Mouse (Mus musculus) lung, embryonic 16.5 days (tissue): ENCODE data around the gene Gnb2. TPM values are rescaled to one million over a fixed set of nuclear protein-coding genes. Genes with fewer than 3 reads are reported as not detected.

Source experiments
- ATAC-seq: fragments of 200-750 bp; cut with Nextera tagmentation; 2 replicates; pipeline ENCODE4 v1.8.0; 2017; ENCODE audit warnings: low read depth, mild to moderate bottlenecking, moderate library complexity
- H3K27ac ChIP-seq: fragments of 300-500 bp; sonication (generic); 2 replicates; pipeline ENCODE4 v1.5.1; 2014; ENCODE audit warnings: mild to moderate bottlenecking, control low read depth, low read length
- H3K27me3 ChIP-seq: fragments of 300-500 bp; sonication (generic); 2 replicates; pipeline ENCODE4 v1.6.1; 2014; ENCODE audit warnings: low read depth, low read length, mixed read lengths; ENCODE audit not compliant: control insufficient read depth, insufficient read depth
- H3K36me3 ChIP-seq: fragments of 300-500 bp; sonication (generic); 2 replicates; pipeline ENCODE4 v1.6.1; 2014; ENCODE audit warnings: low read length; ENCODE audit not compliant: control insufficient read depth, insufficient read depth
- H3K4me1 ChIP-seq: fragments of 300-500 bp; sonication (generic); replicated peaks from 2 replicates; pipeline ENCODE4 v1.6.1; 2014; ENCODE audit warnings: low read length, mixed read lengths; ENCODE audit not compliant: control insufficient read depth, insufficient read depth
- H3K4me2 ChIP-seq: fragments of 300-500 bp; sonication (generic); 2 replicates; pipeline ENCODE4 v1.6.1; 2014; ENCODE audit warnings: low read depth, low read length, control low read depth
- H3K4me3 ChIP-seq: fragments of 300-500 bp; sonication (generic); 2 replicates; pipeline ENCODE4 v1.5.1; 2014; ENCODE audit warnings: mild to moderate bottlenecking, low read length, control low read depth
- H3K9ac ChIP-seq: fragments of 300-500 bp; sonication (generic); 2 replicates; pipeline ENCODE4 v1.6.1; 2014; ENCODE audit warnings: low read length, control low read depth
- H3K9me3 ChIP-seq: fragments of 300-500 bp; sonication (generic); 2 replicates; pipeline ENCODE4 v1.6.1; 2016; ENCODE audit warnings: low read length; ENCODE audit not compliant: control insufficient read depth
- WGBS: fragments of 180-500 bp; shearing (Covaris S2); extraction: QIAGEN DNeasy Blood & Tissue Kit; methylation state at CpG from one replicate; pipeline ENCODE4 v1.1.7; 2014; 5-methylcytosine and 5-hydroxymethylcytosine counted together
- polyA plus RNA-seq: library from polyadenylated mRNA; unstranded; fragments of >200 nt; fragmentation: Nextera tagmentation; extraction: Ambion mirVana; gene quantifications from 2 replicates; pipeline ENCODE4 v1.2.1, GENCODE M21; 2015

Gene Gnb2
- polyA plus RNA-seq, 1 experiment from 2014 or later: 379 TPM

DNA sequence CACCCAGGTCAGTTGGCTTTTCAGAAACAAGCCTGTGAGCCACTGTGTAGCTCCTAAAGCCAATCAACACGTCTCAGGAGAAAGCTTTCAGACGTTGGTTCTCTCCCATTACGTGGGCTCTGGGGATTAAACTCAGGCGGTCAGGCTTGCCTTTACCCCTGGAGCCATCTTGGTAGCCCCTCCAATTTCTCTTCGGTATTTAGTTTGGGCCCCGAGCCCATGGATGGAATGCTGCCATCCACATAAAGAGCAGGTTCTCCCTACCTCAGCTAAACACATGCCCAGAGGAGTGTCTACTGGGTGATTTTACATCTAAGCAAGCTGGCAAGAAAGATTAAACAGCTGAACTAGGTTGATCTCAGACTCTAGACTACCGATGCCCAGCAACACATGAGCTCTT is 33.1 kb downstream of the Gnb2 start:
- no peak overlapping the region for H3K9ac ChIP-seq
- H3K4me1 ChIP-seq: peaks cover 11% of the 10 kb centered on the region
- WGBS: 85% methylated on average over 7 of the region's 7 CpGs
- H3K4me2 ChIP-seq: no peak overlapping the region
- H3K9me3 ChIP-seq: no peaks in the 10 kb centered on the region
- no peak for ATAC-seq
- no peaks in the 10 kb centered on the region for H3K27me3 ChIP-seq
- H3K4me3 ChIP-seq: no peak overlapping the region
- H3K36me3 ChIP-seq: no peaks in the 10 kb centered on the region
- H3K27ac ChIP-seq: no peak overlapping the region

DNA sequence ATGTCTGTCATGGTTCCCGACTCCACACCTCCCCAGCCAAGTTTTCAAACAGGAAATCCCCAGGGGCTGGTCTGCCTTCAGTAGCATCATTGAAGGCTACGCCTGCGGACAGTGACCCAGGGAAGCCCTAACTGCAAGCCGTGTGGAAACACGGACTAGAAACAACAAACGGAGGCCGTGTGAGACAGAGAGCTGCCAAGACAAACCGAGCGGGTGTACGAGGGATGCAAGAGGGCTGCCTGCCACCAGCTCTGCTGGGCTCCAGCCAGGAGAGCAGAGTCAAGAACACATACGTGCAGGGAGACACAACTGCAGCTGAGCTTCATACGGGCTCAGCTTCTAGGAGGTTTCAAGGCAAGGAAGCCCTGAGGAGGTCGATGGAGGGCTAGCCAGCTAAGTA is 39.5 kb downstream of the Gnb2 start:
- Histone ChIP-seq H3K4me1 (no peaks in the 10 kb centered on the region), H3K27me3 (no peaks in the 10 kb centered on the region), H3K27ac (no peak overlapping the region), H3K36me3 (no peaks in the 10 kb centered on the region), H3K4me2 (no peak overlapping the region), H3K9me3 (no peaks in the 10 kb centered on the region), H3K9ac (no peak overlapping the region), H3K4me3 (no peak overlapping the region)
- 46% methylated on average over 13 of the region's 13 CpGs for WGBS
- ATAC-seq: peak; percentile 78

DNA sequence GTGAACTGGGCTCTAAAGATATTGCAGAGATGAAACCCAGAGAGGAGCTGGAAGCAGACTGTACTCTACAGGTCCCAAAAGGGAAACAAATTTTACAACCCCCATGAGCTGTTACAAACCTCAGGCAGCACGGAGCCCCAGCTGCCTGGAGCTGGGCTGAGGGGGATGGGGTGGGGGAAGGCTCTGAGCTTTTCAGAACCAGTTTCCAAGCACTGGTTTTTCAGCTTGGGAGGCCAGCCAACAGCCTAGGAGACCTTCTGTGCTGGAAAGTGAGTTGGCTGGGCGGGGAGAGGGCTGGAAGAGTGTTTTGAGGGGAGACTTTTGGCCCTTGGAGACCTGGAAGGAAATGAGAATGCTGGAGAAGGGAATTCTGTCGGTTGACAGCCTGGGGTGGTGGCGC is 41.8 kb downstream of the Gnb2 start:
- no peak overlapping the region for H3K4me2 ChIP-seq
- peak; percentile 55 for ATAC-seq
- H3K27me3 ChIP-seq: peaks cover 3% of the 10 kb centered on the region
- 35% methylated on average over 4 of the region's 4 CpGs for WGBS
- H3K4me1 ChIP-seq: no peaks in the 10 kb centered on the region
- H3K27ac ChIP-seq: no peak overlapping the region
- H3K4me3 ChIP-seq: no peak overlapping the region
- no peaks in the 10 kb centered on the region for H3K36me3 ChIP-seq
- no peaks in the 10 kb centered on the region; the same call in 1 of the 2 replicates for H3K9me3 ChIP-seq
- no peak overlapping the region for H3K9ac ChIP-seq

DNA sequence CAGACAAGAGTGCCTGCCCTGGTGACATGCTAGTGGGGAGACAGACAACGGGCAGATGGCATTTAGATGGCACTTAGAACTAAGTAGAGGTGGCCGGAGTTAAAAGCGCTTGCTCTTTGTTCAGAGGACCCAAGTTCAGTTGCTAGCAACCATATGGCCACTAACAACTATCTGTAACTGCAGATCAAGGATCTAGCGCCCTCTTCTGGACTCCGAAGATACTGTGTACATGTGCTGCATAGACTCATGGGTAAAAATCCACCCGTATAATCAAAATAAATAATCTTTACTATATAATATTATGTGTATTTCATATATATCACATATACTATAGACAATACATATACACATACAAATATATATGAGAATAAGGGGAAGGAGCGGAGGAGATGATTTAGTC is 45.7 kb downstream of the Gnb2 start:
- no peak overlapping the region for H3K4me3 ChIP-seq
- H3K4me2 ChIP-seq: no peak overlapping the region
- H3K27ac ChIP-seq: no peak overlapping the region
- H3K4me1 ChIP-seq: no peaks in the 10 kb centered on the region
- peaks cover 15% of the 10 kb centered on the region for H3K27me3 ChIP-seq
- ATAC-seq: no peak
- no peaks in the 10 kb centered on the region for H3K36me3 ChIP-seq
- H3K9me3 ChIP-seq: no peaks in the 10 kb centered on the region; the same call in 1 of the 2 replicates
- no peak overlapping the region for H3K9ac ChIP-seq
- WGBS: 86% methylated on average over 7 of the region's 7 CpGs

DNA sequence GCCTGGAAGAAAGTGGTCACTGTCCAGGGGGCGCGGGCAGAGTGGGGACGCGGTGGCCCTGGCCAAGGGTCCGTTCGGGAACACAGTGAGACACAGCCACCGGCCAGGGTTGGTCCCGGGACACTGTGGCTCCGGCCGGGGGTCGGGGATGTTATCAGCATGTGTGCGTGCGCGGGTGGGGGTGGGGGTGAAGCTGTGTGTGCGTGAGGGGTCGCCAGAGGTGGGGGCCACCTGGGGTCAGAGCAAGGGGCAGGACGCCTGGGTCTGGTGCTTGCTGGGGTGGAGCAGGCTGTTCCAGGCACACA is 47.5 kb downstream of the Gnb2 start:
- Histone ChIP-seq H3K27me3 (peaks cover 15% of the 10 kb centered on the region), H3K4me2 (peak overlapping the region; percentile 56), H3K4me3 (peak overlapping the region; percentile 37), H3K9me3 (no peaks in the 10 kb centered on the region; the same call in 1 of the 2 replicates), H3K27ac (no peak overlapping the region), H3K4me1 (peaks cover 2% of the 10 kb centered on the region; the same call in 1 of the 2 replicates), H3K9ac (peak overlapping the region; percentile 52), H3K36me3 (no peaks in the 10 kb centered on the region)
- no peak for ATAC-seq
- WGBS: 3% methylated on average over 17 of the region's 17 CpGs

DNA sequence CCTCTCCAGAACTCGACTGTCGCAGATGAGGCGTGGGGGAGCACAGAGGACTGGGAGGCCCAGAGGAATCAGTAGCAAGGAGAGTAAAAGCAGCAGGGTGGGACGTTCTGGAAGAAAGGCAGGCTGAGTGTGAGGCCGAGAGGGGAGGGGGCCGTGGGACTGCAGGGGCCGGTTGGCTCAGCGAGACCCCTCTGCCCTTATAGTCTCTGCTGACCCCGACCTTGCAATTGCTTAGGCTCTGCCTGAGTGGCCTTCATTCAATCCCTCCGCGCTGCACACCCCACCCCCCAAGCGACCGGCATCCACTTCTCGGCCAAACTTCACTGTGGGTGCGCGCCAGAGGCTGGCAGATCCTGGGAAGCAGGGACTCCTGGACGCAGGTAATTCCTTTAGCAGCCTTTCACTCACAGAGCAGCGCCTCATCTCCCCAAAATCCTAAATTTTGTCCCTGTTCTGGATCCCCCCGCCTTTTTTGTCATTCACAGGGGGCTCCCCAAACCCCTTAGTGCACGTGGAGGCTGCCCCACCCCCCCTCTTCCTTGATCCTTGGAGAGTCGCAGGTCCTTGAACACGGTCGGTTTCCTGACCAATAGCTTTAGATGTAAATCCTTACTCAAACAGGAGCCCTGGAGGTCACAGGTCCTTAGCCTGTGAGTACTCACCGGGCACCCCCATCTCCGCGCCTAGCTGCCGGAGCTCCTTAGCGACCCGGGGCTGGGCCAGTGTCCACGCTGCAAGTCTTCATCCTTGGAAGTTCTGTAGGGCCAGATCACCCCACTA is 48.0 kb downstream of the Gnb2 start:
- H3K4me3 ChIP-seq: peak overlapping the region; percentile 37

DNA sequence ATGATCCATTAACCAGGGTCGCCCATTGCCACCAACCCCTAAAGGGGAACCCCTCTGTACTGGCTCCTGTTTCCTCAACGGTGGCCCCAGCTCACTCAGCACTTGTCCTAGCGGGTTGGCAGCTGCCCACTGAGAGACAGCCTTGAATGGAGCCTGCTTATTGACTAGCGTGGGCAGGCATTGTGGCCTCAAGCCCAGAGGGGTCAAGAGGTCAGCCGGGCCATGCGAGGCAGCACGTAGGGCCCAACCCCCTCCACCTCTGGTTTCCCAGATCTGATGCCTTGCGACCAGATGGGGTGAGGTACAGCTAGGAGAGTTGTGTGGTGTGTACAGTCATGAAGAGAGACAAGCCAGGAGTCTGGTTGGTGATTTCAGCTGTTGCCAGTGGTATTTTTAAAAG is 51.4 kb downstream of the Gnb2 start:
- WGBS: 41% methylated on average over 8 of the region's 8 CpGs
- no peak for ATAC-seq
- peaks cover 15% of the 10 kb centered on the region for H3K27me3 ChIP-seq
- H3K9me3 ChIP-seq: no peaks in the 10 kb centered on the region
- peaks cover 2% of the 10 kb centered on the region; the same call in 1 of the 2 replicates for H3K4me1 ChIP-seq
- no peak overlapping the region for H3K27ac ChIP-seq
- H3K36me3 ChIP-seq: no peaks in the 10 kb centered on the region
- no peak overlapping the region for H3K9ac ChIP-seq
- no peak overlapping the region for H3K4me3 ChIP-seq
- H3K4me2 ChIP-seq: no peak overlapping the region

More for the DNA sequence above, 48.0 kb downstream of the Gnb2 start:
- 9% methylated on average over 30 of the region's 30 CpGs for WGBS
- no peak overlapping the region for H3K27ac ChIP-seq
- H3K4me1 ChIP-seq: peaks cover 2% of the 10 kb centered on the region; the same call in 1 of the 2 replicates
- peak overlapping the region; percentile 52 for H3K9ac ChIP-seq
- no peak for ATAC-seq
- H3K9me3 ChIP-seq: no peaks in the 10 kb centered on the region; the same call in 1 of the 2 replicates
- no peaks in the 10 kb centered on the region for H3K36me3 ChIP-seq
- peaks cover 15% of the 10 kb centered on the region for H3K27me3 ChIP-seq
- H3K4me2 ChIP-seq: peak overlapping the region; percentile 56

DNA sequence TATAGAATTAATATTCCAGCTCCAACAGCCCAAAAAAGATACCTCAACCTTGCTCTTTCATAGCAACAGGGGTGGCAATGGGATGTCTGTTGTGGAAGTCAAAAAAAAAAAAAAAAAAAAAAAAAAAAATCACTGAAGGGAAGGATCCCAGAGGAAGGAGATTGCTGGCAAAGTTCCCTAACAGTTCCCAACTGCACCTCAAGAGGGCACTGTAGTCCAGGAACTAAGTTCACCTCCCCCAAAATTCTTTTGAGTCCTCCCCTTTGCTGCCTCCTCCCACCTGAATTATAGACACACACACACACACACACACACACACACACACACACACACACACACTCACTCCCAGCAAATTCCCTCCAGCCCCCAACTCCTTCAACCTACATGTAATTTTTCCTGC is 52.2 kb downstream of the Gnb2 start:
- no peak overlapping the region for H3K27ac ChIP-seq
- H3K4me3 ChIP-seq: no peak overlapping the region
- H3K4me1 ChIP-seq: peaks cover 2% of the 10 kb centered on the region; the same call in 1 of the 2 replicates
- H3K4me2 ChIP-seq: no peak overlapping the region
- H3K9me3 ChIP-seq: no peaks in the 10 kb centered on the region
- ATAC-seq: no peak; the same call in 1 of the 2 replicates
- H3K27me3 ChIP-seq: peaks cover 8% of the 10 kb centered on the region
- no peaks in the 10 kb centered on the region for H3K36me3 ChIP-seq
- H3K9ac ChIP-seq: no peak overlapping the region
